Comparison of ENCODE assay signal across 8 mouse cellular contexts in the genomic region with DNA sequence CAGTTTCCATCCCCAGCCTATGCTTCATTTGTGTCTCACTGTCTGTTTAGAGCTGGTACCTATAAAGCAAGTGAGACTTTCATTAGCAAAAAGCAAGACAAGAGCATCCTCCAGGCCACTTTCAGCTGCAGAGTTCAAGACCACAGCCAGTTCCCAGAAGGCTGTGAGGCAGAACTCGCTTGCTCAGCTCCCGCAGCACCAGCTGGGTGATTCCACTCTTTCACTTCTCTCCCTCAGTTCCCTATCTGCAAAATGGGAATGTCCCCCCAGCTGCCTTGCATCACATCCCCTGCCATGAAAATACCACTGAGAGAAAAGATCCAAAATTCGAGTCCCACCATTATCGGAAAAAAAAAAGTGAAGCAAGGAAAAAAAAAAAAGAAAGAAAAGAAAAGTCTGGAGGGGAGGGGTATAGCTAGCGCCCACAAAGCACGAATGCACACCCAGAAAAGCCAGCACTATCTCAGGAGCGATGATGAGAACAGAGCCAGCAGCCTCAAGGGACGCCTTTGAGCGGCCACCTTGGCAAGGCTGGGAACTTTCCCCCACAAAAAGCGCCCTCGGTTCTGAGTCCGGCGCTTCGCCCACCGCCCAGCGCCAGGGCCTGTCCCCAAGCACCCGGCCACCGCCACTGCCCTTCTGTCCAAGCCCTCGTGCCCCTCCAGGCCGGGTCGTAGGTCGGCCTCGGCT. TPM values are rescaled to one million over a fixed set of nuclear protein-coding genes. Genes with fewer than 3 reads are reported as not detected.
DNase-seq lines count a peak whose midpoint lies in the region; ATAC-seq lines count a peak whose summit lies in the region.

No protein-coding gene starts in this region.

- no peak for ATAC-seq in erythroblast, adult 5-6 weeks (replicated peaks; ENCODE audit: low FRiP score, poor library complexity, severe bottlenecking)
- ATAC-seq in limb, embryonic 12.5 days (ENCODE audit: insufficient number of reproducible peaks, insufficient read depth, low FRiP score, low TSS enrichment, low read depth) = no peak; the same call in 1 of the 2 replicates
- ATAC-seq in neural tube, embryonic 11.5 days (ENCODE audit: insufficient read depth, low FRiP score, low TSS enrichment) = peak; percentile 5

- H3K4me2 ChIP-seq in limb, embryonic 12.5 days = peak overlapping the region; percentile 96
- H3K4me2 ChIP-seq in neural tube, embryonic 11.5 days (ENCODE audit: low read depth) = peak overlapping the region; percentile 86

- DNase-seq in thymus, postnatal 0 days (ENCODE audit: low spot score) = peak; percentile 33
- no peak for DNase-seq in thymus, postnatal 4 days
- DNase-seq in heart, adult 9 months (ENCODE audit: low spot score in 2 of 2) = peak; percentile 42 to 47
- no peak for DNase-seq in neural tube, embryonic 11.5 days (ENCODE audit: low spot score)
- DNase-seq in frontal cortex, postnatal 10 days (ENCODE audit: low spot score in 2 of 2) = no peak

- H3K4me1 ChIP-seq in erythroblast, embryonic 14.5 days (ENCODE audit: control insufficient read depth) = peaks cover 66% of the 10 kb centered on the region
- H3K4me1 ChIP-seq in limb, embryonic 12.5 days (replicated peaks) = peaks cover 10% of the 10 kb centered on the region; the same call in 1 of the 2 replicates
- peaks cover 3% of the 10 kb centered on the region; the same call in 1 of the 2 replicates for H3K4me1 ChIP-seq in neural tube, embryonic 11.5 days (ENCODE audit: control insufficient read depth, insufficient read depth, low read length)

- no peaks in the 10 kb centered on the region for H3K9me3 ChIP-seq in erythroblast, embryonic 14.5 days (ENCODE audit: control insufficient read depth, low read length)
- no peaks in the 10 kb centered on the region for H3K9me3 ChIP-seq in limb, embryonic 12.5 days
- no peaks in the 10 kb centered on the region for H3K9me3 ChIP-seq in neural tube, embryonic 11.5 days (ENCODE audit: control insufficient read depth, low read length)

- 1% methylated on average over 23 of the region's 23 CpGs for WGBS in limb, embryonic 12.5 days
- WGBS in neural tube, embryonic 11.5 days = 2% methylated on average over 23 of the region's 23 CpGs

- H3K9ac ChIP-seq in limb, embryonic 12.5 days (replicated peaks) = peak overlapping the region; percentile 78
- H3K9ac ChIP-seq in neural tube, embryonic 11.5 days (ENCODE audit: low read length) = peak overlapping the region; percentile 84

- H3K27ac ChIP-seq in limb, embryonic 12.5 days = no peak overlapping the region
- peak overlapping the region; percentile 86 for H3K27ac ChIP-seq in neural tube, embryonic 11.5 days (ENCODE audit: low read depth, low read length)

- peaks cover 33% of the 10 kb centered on the region for H3K27me3 ChIP-seq in erythroblast, embryonic 14.5 days (ENCODE audit: control insufficient read depth)
- peaks cover 26% of the 10 kb centered on the region for H3K27me3 ChIP-seq in limb, embryonic 12.5 days
- H3K27me3 ChIP-seq in neural tube, embryonic 11.5 days (ENCODE audit: control insufficient read depth, insufficient read depth, low read length) = no peaks in the 10 kb centered on the region

- H3K4me3 ChIP-seq in erythroblast, embryonic 14.5 days (replicated peaks) = peak overlapping the region; percentile 87
- H3K4me3 ChIP-seq in limb, embryonic 12.5 days (replicated peaks) = peak overlapping the region; percentile 84
- H3K4me3 ChIP-seq in neural tube, embryonic 11.5 days (ENCODE audit: low read depth, low read length) = peak overlapping the region; percentile 87

- H3K36me3 ChIP-seq in erythroblast, embryonic 14.5 days (ENCODE audit: control insufficient read depth) = no peaks in the 10 kb centered on the region
- H3K36me3 ChIP-seq in limb, embryonic 12.5 days = no peaks in the 10 kb centered on the region
- no peaks in the 10 kb centered on the region for H3K36me3 ChIP-seq in neural tube, embryonic 11.5 days (ENCODE audit: control insufficient read depth, insufficient read depth, low read length)

RNA-seq across cellular contexts. Expression of gene Ptprj, which starts 1.3 kb away (rescaled TPM):
- polyA plus RNA-seq in erythroblast, embryonic 14.5 days (2012) = 0.01 TPM in 1 of 2 replicates, not detected in the other
- 9.2 and 21.1 TPM in 2 replicates for total RNA-seq in erythroblast, adult 5-6 weeks (2015; ENCODE audit: low replicate concordance)
- 11.3 and 18.7 TPM in 2 replicates for total RNA-seq in erythroblast, adult 5-6 weeks (2017; ENCODE audit: low replicate concordance)
- polyA plus RNA-seq in thymus, postnatal 0 days (2015; fragmentation: Nextera tagmentation; extraction: Ambion mirVana) = 1.6 and 1.7 TPM in 2 replicates
- 1.3 and 1.5 TPM in 2 replicates for polyA plus RNA-seq in limb, embryonic 12.5 days (2016; fragmentation: Nextera tagmentation; extraction: Ambion mirVana)
- 3.2 and 3.7 TPM in 2 replicates for polyA plus RNA-seq in neural tube, embryonic 11.5 days (2014; fragmentation: Nextera tagmentation; extraction: Ambion mirVana)

Comparison
In these comparisons a context has a peak if more than half of its experiments do, and no peak if none do; other contexts are left out.
1. DNase-seq: peak in thymus, postnatal 0 days (single experiment) and heart, adult 9 months (2 of 2); none in thymus, postnatal 4 days (single experiment), neural tube, embryonic 11.5 days (single experiment) and frontal cortex, postnatal 10 days (0 of 2).
2. Peak in every context shown above with its lines, with median percentiles within 50 percentile points of each other: H3K4me3 ChIP-seq.